Mouse (Mus musculus): ENCODE measurements at regions not wholly inside any gene's neighbourhood (a gene's known extent, or its start where the extent isn't known, plus 50 kb on each side); places are given as distances from the start of the nearest gene placed in this dataset.

GRCm38 (mm10) chr13:57145782-57146181 lies 250.0 kb upstream of the Trpc7 start:
- in situ Hi-C loops (cut with MboI; ENCODE audit: low pct_ligation_motif_present, low pct_unique_long_range_greater_than_20kb, low sequenced_read_pairs), result no loop called here
- no peak for DNase-seq (ENCODE audit: extremely low read depth)
- H3K4me2 ChIP-seq (ENCODE audit: insufficient read depth, low read depth, poor library complexity, severe bottlenecking), result no peak overlapping the region

GRCm38 (mm10) chr13:57142851-57143250 lies 247.1 kb upstream of the Trpc7 start:
- in situ Hi-C loops (cut with MboI; ENCODE audit: low pct_ligation_motif_present, low pct_unique_long_range_greater_than_20kb, low sequenced_read_pairs) (no loop called here), dilution Hi-C loops (cut with MboI; ENCODE audit: extremely low pct_ligation_motif_present, extremely low pct_unique_long_range_greater_than_20kb, low sequenced_read_pairs) (no loop called here)
- no peak for TF ChIP-seq NELFE (IDR thresholded peaks at IDR 0.05; ENCODE audit: low read depth, low read length)
- TF ChIP-seq MAX (IDR thresholded peaks at IDR 0.05; ENCODE audit: low read length), result no peak
- no peak for TF ChIP-seq PAX5 (IDR thresholded peaks at IDR 0.05; ENCODE audit: low read length)
- TF ChIP-seq ZKSCAN1 (IDR thresholded peaks at IDR 0.05; ENCODE audit: borderline replicate concordance, low read depth, low read length), result no peak
- no peak for TF ChIP-seq SMC3 (IDR thresholded peaks at IDR 0.05; ENCODE audit: low read depth, low read length)
- TF ChIP-seq ETS1 (conservative IDR thresholded peaks at IDR 0.05; ENCODE audit: low read depth, low read length), result no peak
- TF ChIP-seq NRF1 (IDR thresholded peaks at IDR 0.05; ENCODE audit: low read depth, low read length), result no peak
- TF ChIP-seq JUND (conservative IDR thresholded peaks at IDR 0.05; ENCODE audit: low read depth, low read length), result no peak
- TF ChIP-seq JUN (IDR thresholded peaks at IDR 0.05; ENCODE audit: insufficient read depth, low read depth, low read length), result no peak

More at GRCm38 (mm10) chr13:57145782-57146181, 250.0 kb upstream of the Trpc7 start:
- Histone ChIP-seq H3K79me2 (replicated peaks; ENCODE audit: control insufficient read depth, extremely low read depth, insufficient read depth, poor library complexity, severe bottlenecking) (no peaks in the 10 kb centered on the region), H3K27me3 (replicated peaks) (no peaks in the 10 kb centered on the region), H3K36me3 (replicated peaks in 1 of 2; ENCODE audit: control insufficient read depth in 1 of 2, insufficient read depth in 1 of 2, low read length in 1 of 2) (no peaks in the 10 kb centered on the region), H3K27ac (ENCODE audit: insufficient read depth, low read depth) (no peak overlapping the region), H3K9ac (ENCODE audit: insufficient read depth, low read depth) (no peak overlapping the region), H3K4me3 (replicated peaks in 1 of 3; ENCODE audit: low read depth in 2 of 3, low read length in 2 of 3, poor library complexity in 1 of 3) (no peak overlapping the region), H3K4me1 (ENCODE audit: control insufficient read depth in 1 of 2, insufficient read depth in 2 of 2) (no peaks in the 10 kb centered on the region), H3K9me3 (replicated peaks; ENCODE audit: low read length) (peaks cover 71% of the 10 kb centered on the region)
- TF ChIP-seq SMC3 (IDR thresholded peaks at IDR 0.05; ENCODE audit: low read depth, low read length), result no peak
- no peak for TF ChIP-seq IRF4 (IDR thresholded peaks at IDR 0.05; ENCODE audit: low read depth, low read length)
- TF ChIP-seq BHLHE40 (IDR thresholded peaks at IDR 0.05; ENCODE audit: low read depth, low read length), result no peak
- dilution Hi-C loops (cut with MboI; ENCODE audit: extremely low pct_ligation_motif_present, extremely low pct_unique_long_range_greater_than_20kb, low sequenced_read_pairs), result no loop called here

GRCm38 (mm10) chr13:57142441-57142840 lies 246.6 kb upstream of the Trpc7 start:
- Histone ChIP-seq H3K4me1 (ENCODE audit: control insufficient read depth in 1 of 2, insufficient read depth in 2 of 2) (no peaks in the 10 kb centered on the region), H3K27ac (ENCODE audit: insufficient read depth, low read depth) (no peak overlapping the region), H3K9me3 (replicated peaks; ENCODE audit: low read length) (peaks cover 75% of the 10 kb centered on the region), H3K79me2 (replicated peaks; ENCODE audit: control insufficient read depth, extremely low read depth, insufficient read depth, poor library complexity, severe bottlenecking) (no peaks in the 10 kb centered on the region), H3K4me3 (replicated peaks in 1 of 3; ENCODE audit: low read depth in 2 of 3, low read length in 2 of 3, poor library complexity in 1 of 3) (no peak overlapping the region), H3K9ac (ENCODE audit: insufficient read depth, low read depth) (no peak overlapping the region), H3K27me3 (replicated peaks) (no peaks in the 10 kb centered on the region), H3K4me2 (ENCODE audit: insufficient read depth, low read depth, poor library complexity, severe bottlenecking) (no peak overlapping the region), H3K36me3 (replicated peaks in 1 of 2; ENCODE audit: control insufficient read depth in 1 of 2, insufficient read depth in 1 of 2, low read length in 1 of 2) (no peaks in the 10 kb centered on the region)
- no peak for DNase-seq (ENCODE audit: extremely low read depth)
- in situ Hi-C loops (cut with MboI; ENCODE audit: low pct_ligation_motif_present, low pct_unique_long_range_greater_than_20kb, low sequenced_read_pairs) (no loop called here), dilution Hi-C loops (cut with MboI; ENCODE audit: extremely low pct_ligation_motif_present, extremely low pct_unique_long_range_greater_than_20kb, low sequenced_read_pairs) (no loop called here)
- TF ChIP-seq TBP (conservative IDR thresholded peaks at IDR 0.05; ENCODE audit: low read depth, low read length) (no peak), CHD1 (IDR thresholded peaks at IDR 0.05; ENCODE audit: low read depth, low read length) (no peak), POLR2AphosphoS2 (IDR thresholded peaks at IDR 0.05; ENCODE audit: low read depth, low read length) (no peak), ETS1 (conservative IDR thresholded peaks at IDR 0.05; ENCODE audit: low read depth, low read length) (no peak), ZNF384 (IDR thresholded peaks at IDR 0.05; ENCODE audit: low read depth, low read length) (no peak), USF1 (IDR thresholded peaks at IDR 0.05; ENCODE audit: low read depth, low read length) (no peak), GABPA (IDR thresholded peaks at IDR 0.05; ENCODE audit: insufficient replicate concordance, low read depth, low read length) (no peak), JUND (conservative IDR thresholded peaks at IDR 0.05; ENCODE audit: low read depth, low read length) (no peak)

More at GRCm38 (mm10) chr13:57142851-57143250, 247.1 kb upstream of the Trpc7 start:
- no peak for DNase-seq (ENCODE audit: extremely low read depth)
- no peak overlapping the region for H3K4me3 ChIP-seq (replicated peaks in 1 of 3; ENCODE audit: low read depth in 2 of 3, low read length in 2 of 3, poor library complexity in 1 of 3)
- H3K9me3 ChIP-seq (replicated peaks; ENCODE audit: low read length), result peaks cover 74% of the 10 kb centered on the region
- no peak overlapping the region for H3K27ac ChIP-seq (ENCODE audit: insufficient read depth, low read depth)
- no peaks in the 10 kb centered on the region for H3K79me2 ChIP-seq (replicated peaks; ENCODE audit: control insufficient read depth, extremely low read depth, insufficient read depth, poor library complexity, severe bottlenecking)
- no peaks in the 10 kb centered on the region for H3K27me3 ChIP-seq (replicated peaks)
- H3K4me2 ChIP-seq (ENCODE audit: insufficient read depth, low read depth, poor library complexity, severe bottlenecking), result no peak overlapping the region
- H3K36me3 ChIP-seq (replicated peaks in 1 of 2; ENCODE audit: control insufficient read depth in 1 of 2, insufficient read depth in 1 of 2, low read length in 1 of 2), result no peaks in the 10 kb centered on the region
- H3K9ac ChIP-seq (ENCODE audit: insufficient read depth, low read depth), result no peak overlapping the region
- H3K4me1 ChIP-seq (ENCODE audit: control insufficient read depth in 1 of 2, insufficient read depth in 2 of 2), result no peaks in the 10 kb centered on the region

Data from CH12.LX (cell line).